Mouse (Mus musculus): ENCODE measurements around the gene Nae1.

- TF ChIP-seq POU5F1 (IDR thresholded peaks at IDR 0.05; ENCODE audit: borderline replicate concordance, low read length), result no peak
- TF ChIP-seq CTCF (conservative IDR thresholded peaks at IDR 0.05; ENCODE audit: low read length), result no peak
These were observed 42.4 kb upstream of the Nae1 start for GRCm38 (mm10) chr8:104576820-104577219.

Data from E14TG2a.4 (cell line).